Mouse (Mus musculus) kidney, adult 18-20 months (tissue): ENCODE measurements around the gene H2-M10.1.
"Not testable (repeated sequence)": the region's sequence is repeated elsewhere in the genome, so short reads cannot be mapped to it uniquely, and the experiment has no call there.

Experiments used
- DNase-seq: peaks from one replicate; pipeline ENCODE4 v3.0.0; 2021

Gene H2-M10.1

DNA sequence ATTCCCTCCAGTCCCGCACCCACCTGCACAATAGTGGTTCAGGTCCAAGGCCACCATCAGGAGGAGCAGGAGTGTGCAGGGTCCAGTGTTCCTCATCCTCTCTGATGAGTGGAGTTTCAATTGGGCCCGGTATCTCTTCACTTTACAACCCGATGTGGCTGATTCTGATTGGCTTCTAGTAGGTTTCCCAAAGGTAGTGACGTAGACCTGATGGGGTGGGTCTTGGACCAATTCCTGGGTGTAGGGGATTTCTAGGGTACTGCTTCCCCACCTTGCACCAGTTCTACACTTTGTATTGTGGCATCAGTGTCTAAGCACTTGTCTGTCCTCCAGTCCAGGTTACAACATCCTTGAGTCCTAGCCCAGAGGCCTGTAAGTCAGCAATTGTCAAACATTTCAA is at the start of gene H2-M10.1:
Gene H2-M10.1 (minus strand): TSS at position 101 of the 400 bp plus-strand sequence.
- DNase-seq, result no peak

DNA sequence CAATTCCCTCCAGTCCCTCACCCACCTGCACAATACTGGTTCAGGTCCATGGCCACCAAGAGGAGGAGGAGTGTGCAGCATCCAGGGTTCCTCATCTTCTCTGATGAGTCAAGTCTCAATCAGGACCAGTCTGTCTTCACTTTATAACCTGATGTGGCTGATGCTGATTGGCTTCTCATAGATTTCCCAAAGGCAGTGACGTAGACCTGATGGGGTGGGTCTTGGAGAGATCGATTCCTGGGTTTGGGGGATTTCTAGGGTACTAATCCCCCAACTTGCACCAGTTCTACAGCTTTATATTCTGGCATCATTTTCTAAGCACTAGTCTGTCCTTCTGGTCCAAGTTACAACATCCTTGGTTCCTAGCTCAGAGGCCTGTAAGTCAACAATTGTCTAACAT is 42.4 kb upstream of the H2-M10.1 start, which contains the start of gene H2-M10.3:
Gene H2-M10.3 (minus strand): TSS at position 101 of the 400 bp plus-strand sequence.
- not testable (repeated sequence) for DNase-seq

DNA sequence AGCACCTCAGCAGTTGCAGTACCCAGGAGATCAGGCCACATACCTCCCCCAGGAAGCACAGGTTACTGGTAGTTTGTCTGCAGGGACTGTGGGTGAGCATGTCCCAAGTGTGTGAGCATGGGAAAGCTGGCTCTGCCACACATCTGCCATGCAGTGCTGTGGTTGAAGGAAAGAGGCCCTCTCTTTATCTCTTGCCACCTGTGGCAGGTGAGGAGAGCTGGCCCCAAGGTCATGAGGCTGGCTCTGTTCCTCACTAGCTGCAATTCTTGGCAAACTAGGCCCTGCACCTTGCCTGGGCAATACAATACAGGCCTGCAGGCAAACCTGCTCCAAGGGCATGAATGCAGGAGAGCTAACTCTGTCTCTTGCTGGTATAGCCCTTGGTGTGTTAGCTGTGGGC is 36.4 kb upstream of the H2-M10.1 start:
- DNase-seq, result not testable (repeated sequence)

DNA sequence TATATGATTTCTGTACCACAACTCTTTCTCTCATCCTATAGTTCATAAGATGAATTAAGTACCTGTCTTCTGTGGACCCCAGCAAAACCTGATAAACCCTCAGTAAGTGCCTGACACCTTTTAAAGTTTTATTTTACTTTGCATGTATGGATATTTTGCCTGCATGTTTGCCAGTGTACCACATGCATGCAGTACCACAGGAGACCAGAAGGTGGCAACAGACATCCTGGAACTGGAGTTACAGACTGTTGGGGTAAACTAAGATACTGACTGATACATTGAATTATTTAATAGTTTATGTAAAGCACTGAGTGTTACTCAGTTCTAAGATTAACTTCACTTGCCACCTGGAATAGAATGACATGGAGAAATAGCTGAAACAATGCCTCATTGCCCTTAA is 31.6 kb upstream of the H2-M10.1 start:
- DNase-seq, result peak; percentile 44

DNA sequence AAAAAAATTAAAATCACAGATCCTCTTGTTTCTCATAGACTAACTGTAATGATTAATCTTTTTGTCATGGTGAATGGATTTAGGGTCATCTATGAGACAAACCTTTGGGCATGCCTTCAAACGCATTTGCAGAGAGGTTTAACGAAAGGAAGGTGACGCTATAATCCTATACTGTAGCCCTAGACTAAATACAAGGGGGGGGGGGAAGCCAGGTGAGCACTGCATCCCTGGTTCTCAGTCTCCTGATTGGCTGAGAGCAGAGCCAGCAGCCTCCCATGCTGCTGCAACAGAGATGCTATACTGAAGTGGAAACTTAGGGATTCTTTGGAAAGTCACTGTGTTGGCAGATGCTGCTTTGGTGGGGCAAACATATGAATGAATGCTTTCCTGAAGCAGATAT is 29.8 kb upstream of the H2-M10.1 start:
- no peak for DNase-seq

DNA sequence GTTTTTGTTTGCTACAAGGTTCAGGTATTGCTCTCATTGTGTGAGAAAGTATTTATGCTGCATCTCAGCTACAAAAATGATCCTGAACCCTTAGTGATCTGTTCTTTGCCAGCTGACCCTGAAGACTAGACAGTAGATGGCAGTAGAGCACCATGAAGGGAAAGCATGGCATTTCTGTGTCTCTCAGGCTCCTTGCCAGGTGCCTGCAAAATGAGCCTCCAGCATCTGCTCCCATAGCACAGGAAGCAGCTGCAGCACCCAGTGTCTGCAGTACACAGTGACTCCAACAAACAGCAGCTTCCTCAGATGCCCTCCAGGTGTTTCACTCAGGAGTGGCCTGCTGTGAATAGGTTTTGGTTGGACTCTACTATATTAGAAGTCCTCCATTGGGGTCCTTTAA is 29.4 kb upstream of the H2-M10.1 start:
- DNase-seq, result peak; percentile 49

DNA sequence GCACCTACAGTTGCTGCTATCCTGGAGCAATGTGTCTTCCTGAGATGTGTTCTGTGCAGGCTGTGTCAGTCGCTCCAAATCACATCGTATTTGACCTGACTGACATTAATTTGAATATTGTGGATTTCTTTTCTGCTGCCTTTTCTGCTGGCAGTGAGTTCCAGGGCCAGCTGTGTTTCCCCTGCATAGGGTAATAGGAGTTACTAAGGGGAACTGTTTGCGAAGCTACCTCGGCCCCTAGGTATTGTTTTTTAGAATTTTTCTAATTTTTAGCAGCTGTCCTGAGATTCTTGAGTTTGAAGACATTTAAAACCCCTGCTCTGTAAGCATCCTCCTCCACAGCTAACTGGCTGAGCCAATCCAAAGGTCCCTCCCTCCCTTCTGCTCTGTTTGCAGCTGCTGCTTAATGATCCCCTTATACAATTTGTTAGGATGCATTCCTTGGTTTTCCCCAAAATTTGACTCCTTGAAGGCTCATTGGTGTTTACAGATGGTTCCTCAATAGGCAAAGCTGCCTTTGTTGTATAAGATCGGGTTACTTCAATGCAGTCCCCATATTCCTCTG is 10.2 kb downstream of the H2-M10.1 start:
- DNase-seq, result no peak

DNA sequence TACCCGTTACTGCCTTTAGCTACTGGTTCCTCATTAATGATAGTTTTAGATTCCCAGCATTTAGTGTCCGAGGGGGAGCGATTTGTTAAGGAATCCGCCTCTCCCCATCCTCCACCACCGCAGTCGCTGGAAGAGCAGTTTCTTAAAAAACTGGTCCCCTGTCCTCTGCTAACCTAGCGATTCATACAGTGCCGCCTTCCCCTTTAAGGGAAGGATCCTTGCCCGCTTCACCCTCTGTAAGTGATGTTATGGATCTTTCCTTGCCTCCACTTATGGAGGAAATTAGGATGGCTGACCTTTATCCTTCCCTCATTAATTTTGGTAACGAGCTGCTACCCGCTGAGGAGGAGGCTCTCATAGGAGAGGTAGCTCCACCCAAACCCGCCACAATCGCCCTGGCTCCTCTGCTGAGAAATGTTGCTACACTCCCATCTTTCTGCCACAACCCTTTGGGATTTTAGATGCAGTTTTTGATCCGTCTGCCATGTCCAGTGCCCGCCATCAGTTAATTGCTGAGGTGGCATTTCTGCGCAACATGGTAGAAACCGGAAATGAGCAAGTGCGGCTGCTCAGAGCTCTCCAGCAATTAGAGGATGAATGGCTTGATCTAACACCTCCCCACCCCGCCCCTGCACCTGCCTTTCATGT is 10.8 kb downstream of the H2-M10.1 start:
- DNase-seq, result peak; percentile 38

DNA sequence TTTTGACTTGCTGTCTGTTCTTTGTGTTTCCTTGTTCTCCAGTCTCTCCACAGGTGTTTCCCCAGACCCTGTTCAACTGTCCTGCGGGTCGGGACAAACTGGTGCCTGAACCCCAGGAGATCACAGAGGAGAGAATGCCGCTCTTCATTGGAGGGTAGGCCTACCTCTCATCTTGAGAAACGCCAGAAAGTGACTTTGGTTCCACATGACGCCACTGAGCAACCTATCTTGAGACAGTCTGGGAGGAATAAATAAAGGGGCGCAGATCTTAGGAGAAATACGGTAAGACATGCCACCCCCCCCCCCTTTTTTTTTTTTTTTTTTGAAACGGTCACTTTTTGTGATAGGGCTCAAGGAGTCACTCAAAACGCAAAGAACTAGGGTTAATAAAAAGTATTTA is 11.4 kb downstream of the H2-M10.1 start:
- peak; percentile 3 for DNase-seq

DNA sequence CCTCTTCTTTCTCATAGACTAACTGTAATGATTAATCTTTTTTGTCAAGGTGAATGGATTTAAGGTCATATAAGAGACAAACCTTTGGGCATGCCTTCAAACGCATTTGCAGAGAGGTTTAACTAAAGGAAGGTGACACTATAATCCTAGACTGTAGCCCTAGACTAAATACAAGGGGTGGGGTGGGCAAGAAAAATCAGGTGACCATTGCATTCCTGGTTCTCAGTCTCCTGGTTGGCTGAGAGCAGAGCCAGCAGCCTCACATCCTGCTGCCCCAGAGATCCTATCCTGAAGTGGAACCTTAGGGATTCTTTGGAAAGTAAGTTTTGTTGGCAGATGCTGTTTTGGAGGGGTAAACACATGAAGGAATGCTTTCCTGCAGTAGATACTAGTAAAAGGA is 16.7 kb downstream of the H2-M10.1 start:
- DNase-seq, result no peak

DNA sequence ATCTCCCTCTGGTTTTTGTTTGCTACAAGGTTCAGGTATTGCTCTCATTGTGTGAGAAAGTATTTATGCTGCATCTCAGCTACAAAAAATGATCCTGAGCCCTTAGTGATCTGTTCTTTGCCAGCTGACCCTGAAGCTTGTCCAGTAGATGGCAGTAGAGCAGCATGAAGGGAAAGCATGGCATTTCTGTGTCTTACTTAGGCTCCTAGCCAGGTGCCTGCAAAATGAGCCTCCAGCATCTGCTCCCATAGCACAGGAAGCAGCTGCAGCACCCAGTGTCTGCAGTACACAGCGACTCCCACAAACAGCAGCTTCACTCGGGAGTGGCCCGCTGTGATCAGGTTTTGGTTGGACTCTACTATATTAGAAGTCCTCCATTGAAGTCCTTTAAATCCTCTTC is 17.1 kb downstream of the H2-M10.1 start:
- DNase-seq, result peak; percentile 63

DNA sequence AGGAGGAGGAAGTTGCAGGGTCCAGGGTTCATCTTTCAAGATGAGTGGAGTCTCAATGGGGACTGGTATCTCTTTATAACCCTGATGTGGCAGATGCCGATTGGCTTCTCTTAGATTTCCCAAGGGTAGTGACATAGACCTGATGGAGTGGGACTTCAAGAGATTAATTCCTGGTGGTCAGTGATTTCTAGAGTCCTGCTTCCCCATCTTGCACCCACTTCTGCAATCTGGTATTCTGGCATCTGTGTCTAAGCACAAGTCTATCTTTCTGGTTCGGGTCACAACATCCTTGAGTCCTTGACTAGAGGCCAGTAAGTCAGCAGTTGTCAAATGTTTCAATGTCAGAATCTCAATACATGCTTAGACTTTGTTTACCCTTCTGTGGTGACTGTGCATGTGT is 39.6 kb downstream of the H2-M10.1 start, which contains the start of gene H2-M10.2:
Gene H2-M10.2 (minus strand): TSS at position 101 of the 400 bp plus-strand sequence.
- DNase-seq, result no peak

DNA sequence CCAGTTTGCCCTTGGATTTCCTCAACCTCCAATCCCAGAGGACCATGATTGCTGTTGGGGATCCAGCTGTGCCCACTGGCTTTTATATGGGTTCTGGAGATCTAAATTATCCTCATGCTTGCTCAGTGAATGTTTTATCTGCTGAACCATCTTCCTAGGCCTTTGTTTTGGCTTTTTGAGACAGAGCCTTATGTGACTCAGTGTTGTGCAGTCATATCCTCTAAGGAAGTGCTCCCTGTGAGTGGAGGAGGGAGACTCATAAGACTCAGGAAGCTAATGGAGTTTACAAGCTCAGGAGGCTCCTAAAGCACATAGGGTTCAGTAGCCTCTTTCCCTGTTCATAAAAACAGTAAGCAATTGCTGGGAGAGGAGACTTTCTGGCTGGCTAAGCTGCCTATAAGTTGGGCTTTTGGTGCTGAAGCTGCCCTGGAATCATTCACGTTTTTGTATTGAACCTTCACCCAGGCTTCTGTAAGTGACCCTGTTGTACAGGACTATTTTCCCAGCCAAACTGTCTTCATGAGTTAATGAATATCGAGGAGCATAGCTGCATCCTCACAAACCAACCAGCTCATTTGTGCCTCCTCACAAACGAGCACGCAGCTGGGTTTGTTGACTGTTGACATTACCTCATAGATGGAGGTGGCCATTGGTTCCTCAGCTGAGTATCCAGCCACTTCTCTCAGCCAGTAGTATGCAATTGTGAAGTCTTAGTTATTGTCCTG is 44.3 kb downstream of the H2-M10.1 start:
- DNase-seq, result no peak

DNA sequence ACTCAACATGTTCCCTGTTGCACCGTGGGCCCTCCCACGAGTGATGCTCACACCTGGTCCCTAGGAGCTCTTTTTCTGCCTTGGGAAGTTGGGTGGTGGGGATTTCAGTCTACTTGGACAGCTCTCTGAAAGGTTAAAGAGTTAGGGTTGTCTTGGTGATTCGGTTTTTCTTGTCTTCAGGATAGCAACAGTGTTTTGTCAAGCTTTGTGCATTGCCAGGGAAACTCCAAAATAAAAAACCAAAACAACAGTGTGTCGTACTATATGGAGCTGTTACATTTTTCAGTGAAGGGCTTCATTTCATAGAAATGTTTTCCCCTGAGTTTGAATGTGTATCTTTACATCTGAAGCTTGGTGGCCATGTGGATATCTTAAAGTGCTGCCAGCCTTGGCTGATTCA is 51.2 kb downstream of the H2-M10.1 start:
- DNase-seq, result no peak

DNA sequence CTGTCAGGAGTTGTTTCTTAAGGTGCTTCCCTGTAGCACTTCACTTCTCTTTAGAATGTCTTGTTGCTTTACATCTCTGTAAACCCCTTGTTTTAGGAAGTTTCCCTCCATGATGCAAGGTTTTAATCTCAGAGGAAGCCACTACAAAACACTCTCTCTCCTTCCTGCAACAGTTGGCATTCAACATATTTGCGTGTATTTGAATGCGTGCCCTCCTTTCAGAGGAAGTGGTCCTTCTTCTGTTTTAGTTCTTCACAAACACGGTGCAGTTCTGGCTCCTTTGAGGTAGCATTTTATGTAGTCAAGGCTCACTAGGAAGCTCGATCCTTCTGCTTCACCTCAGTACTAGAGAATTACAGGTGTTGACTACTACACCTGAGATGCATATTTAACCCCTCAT is 52.2 kb downstream of the H2-M10.1 start:
- DNase-seq, result no peak
